Mouse (Mus musculus) limb, embryonic 11.5 days (tissue): ENCODE measurements around the gene Gnaq. TPM values are rescaled to one million over a fixed set of nuclear protein-coding genes. Genes with fewer than 3 reads are reported as not detected.

Experiments
- ATAC-seq: fragments of 200-750 bp; cut with Nextera tagmentation; 2 replicates; pipeline ENCODE4 v1.8.0; 2017; ENCODE audit warnings: low read depth; ENCODE audit not compliant: insufficient number of reproducible peaks, low FRiP score, low TSS enrichment
- DNase-seq: peaks from one replicate; pipeline ENCODE4 v3.0.0-alpha.2; 2015; ENCODE audit warnings: low spot score
- H3K27ac ChIP-seq: fragments of 300-500 bp; sonication (generic); replicated peaks from 2 replicates; pipeline ENCODE4 v1.5.1; 2014; ENCODE audit warnings: low read depth, mild to moderate bottlenecking, low read length
- H3K27me3 ChIP-seq: fragments of 300-500 bp; sonication (generic); 2 replicates; pipeline ENCODE4 v1.6.1; 2014; ENCODE audit warnings: mild to moderate bottlenecking, low read length, mixed read lengths; ENCODE audit not compliant: control insufficient read depth, insufficient read depth
- H3K36me3 ChIP-seq: fragments of 300-500 bp; sonication (generic); 2 replicates; pipeline ENCODE4 v1.6.1; 2014; ENCODE audit warnings: mild to moderate bottlenecking, low read length, moderate library complexity, mixed read lengths; ENCODE audit not compliant: control insufficient read depth, insufficient read depth
- H3K4me1 ChIP-seq: fragments of 300-500 bp; sonication (generic); 2 replicates; pipeline ENCODE4 v1.6.1; 2014; ENCODE audit warnings: low read length, mixed read lengths; ENCODE audit not compliant: control insufficient read depth, insufficient read depth
- H3K4me2 ChIP-seq: fragments of 300-500 bp; sonication (generic); 2 replicates; pipeline ENCODE4 v1.6.1; 2014; ENCODE audit warnings: low read depth, mild to moderate bottlenecking, moderate library complexity; ENCODE audit not compliant: severe bottlenecking
- H3K4me3 ChIP-seq: fragments of 300-500 bp; sonication (generic); 2 replicates; pipeline ENCODE4 v1.5.1; 2014; ENCODE audit warnings: low read depth, low read length
- H3K9ac ChIP-seq: fragments of 300-500 bp; sonication (generic); 2 replicates; pipeline ENCODE4 v1.6.1; 2014; ENCODE audit warnings: mild to moderate bottlenecking, low read length
- H3K9me3 ChIP-seq: fragments of 300-500 bp; sonication (generic); 2 replicates; pipeline ENCODE4 v1.6.1; 2016; ENCODE audit warnings: low read length; ENCODE audit not compliant: control insufficient read depth
- WGBS: fragments of 180-500 bp; shearing (Covaris S2); extraction: QIAGEN DNeasy Blood & Tissue Kit; methylation state at CpG from one replicate; pipeline ENCODE4 v1.1.7; 2014; 5-methylcytosine and 5-hydroxymethylcytosine counted together
- polyA plus RNA-seq: library from polyadenylated mRNA; unstranded; fragments of >200 nt; fragmentation: Nextera tagmentation; extraction: Ambion mirVana; gene quantifications from 2 replicates; pipeline ENCODE4 v1.2.1, GENCODE M21; 2014

The Gnaq gene
- polyA plus RNA-seq, 1 experiment from 2014 or later, result 14.1 TPM

DNA sequence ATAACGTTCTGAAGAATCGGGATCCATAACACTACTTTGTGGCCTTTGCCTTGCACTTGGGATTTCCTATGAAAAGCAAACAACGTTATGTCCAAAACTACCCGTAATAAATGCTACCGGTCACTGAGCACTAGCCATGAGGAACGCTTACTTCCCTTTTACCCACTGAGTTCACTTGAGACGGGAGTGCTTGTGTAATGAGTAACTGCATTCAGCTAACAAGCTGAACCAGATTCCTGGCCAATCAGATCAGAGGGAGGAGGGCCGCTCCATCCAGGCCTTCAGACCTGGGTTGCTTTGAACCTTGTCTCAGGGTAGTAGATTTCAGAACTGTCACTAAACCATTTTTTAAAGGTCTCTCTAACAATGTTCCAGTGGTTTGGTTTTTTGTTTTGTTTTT, 193.3 kb downstream of the Gnaq start:
- Histone ChIP-seq H3K27me3 (no peaks in the 10 kb centered on the region), H3K4me3 (no peak overlapping the region), H3K27ac (no peak overlapping the region), H3K4me2 (no peak overlapping the region), H3K36me3 (no peaks in the 10 kb centered on the region), H3K9ac (no peak overlapping the region), H3K9me3 (no peaks in the 10 kb centered on the region), H3K4me1 (no peaks in the 10 kb centered on the region; the same call in 1 of the 2 replicates)
- 65% methylated on average over 8 of the region's 8 CpGs for WGBS
- DNase-seq (no peak), ATAC-seq (no peak)

- WGBS, result 89% methylated on average over 10 of the region's 10 CpGs
- Histone ChIP-seq H3K27me3 (no peaks in the 10 kb centered on the region), H3K4me1 (no peaks in the 10 kb centered on the region; the same call in 1 of the 2 replicates), H3K27ac (no peak overlapping the region), H3K9ac (no peak overlapping the region), H3K4me2 (no peak overlapping the region), H3K9me3 (no peaks in the 10 kb centered on the region), H3K36me3 (no peaks in the 10 kb centered on the region), H3K4me3 (no peak overlapping the region)
- ATAC-seq, result no peak
- DNase-seq, result no peak
These were observed 194.9 kb downstream of the Gnaq start for GRCm38 (mm10) chr19:16327401-16328073.

DNA sequence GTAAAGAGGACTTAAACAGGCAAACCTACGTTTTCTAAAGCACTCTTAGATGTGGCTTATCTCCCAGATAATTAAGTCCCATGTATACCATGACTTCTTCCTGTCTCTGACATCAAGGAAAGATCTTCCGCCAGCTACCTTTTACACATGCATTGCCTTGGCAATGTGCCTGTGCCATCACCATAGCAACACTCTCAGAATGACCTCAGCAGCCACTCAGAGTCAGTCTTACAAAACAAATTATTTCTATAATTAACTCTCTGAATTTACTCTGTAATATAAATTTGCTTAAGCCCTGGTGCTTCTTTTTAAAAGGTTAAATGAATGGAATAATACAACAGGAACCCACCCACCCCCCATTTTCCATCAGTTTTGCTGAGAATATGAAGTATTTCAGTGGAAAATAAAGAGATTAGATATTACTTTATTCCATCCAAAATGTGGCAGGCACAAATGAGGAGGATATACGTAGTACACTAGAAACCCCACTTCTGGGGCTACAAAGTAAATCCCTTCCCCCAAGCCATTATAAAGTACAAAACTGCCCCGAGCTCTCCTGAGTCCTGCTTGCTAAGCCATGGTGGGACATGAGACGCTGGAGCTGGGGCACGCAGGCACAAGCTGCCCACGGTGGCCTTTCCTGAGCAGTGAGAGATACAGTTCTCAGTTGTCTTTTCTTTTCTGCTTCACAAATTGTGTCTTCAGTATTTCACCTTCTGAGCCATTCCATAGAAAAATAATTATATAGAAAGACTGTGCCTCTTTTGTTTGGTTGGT, 195.6 kb downstream of the Gnaq start:
- H3K9ac ChIP-seq, result no peak overlapping the region
- ATAC-seq (no peak), DNase-seq (no peak)
- no peak overlapping the region for H3K4me3 ChIP-seq
- no peaks in the 10 kb centered on the region for H3K36me3 ChIP-seq
- H3K27ac ChIP-seq, result no peak overlapping the region
- no peaks in the 10 kb centered on the region for H3K27me3 ChIP-seq
- WGBS, result 72% methylated on average over 7 of the region's 7 CpGs
- no peaks in the 10 kb centered on the region; the same call in 1 of the 2 replicates for H3K4me1 ChIP-seq
- H3K4me2 ChIP-seq, result no peak overlapping the region
- H3K9me3 ChIP-seq, result no peaks in the 10 kb centered on the region

DNA sequence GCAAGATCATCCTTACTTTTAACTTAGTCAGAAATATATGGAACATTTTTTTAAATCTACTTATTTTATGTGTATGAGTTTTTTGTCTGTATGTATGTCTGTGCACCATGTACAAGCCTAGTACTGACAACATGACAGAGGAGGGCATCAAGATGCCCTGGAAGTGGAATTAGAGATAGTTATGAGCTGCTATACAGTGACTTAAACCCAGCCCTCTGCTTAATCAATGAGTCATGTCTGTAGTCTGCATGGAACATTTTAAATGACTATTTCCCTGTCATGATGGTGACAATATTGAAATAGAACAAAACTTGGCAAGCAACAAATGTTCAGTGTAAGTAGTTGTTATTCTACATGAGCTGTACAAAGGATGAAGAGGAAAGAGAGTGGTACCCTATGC, 196.4 kb downstream of the Gnaq start:
- Histone ChIP-seq H3K4me3 (no peak overlapping the region), H3K27me3 (no peaks in the 10 kb centered on the region), H3K4me2 (no peak overlapping the region), H3K36me3 (no peaks in the 10 kb centered on the region; the same call in 1 of the 2 replicates), H3K4me1 (no peaks in the 10 kb centered on the region; the same call in 1 of the 2 replicates), H3K27ac (no peak overlapping the region), H3K9ac (no peak overlapping the region), H3K9me3 (no peaks in the 10 kb centered on the region)
- no peak for ATAC-seq
- DNase-seq, result no peak

DNA sequence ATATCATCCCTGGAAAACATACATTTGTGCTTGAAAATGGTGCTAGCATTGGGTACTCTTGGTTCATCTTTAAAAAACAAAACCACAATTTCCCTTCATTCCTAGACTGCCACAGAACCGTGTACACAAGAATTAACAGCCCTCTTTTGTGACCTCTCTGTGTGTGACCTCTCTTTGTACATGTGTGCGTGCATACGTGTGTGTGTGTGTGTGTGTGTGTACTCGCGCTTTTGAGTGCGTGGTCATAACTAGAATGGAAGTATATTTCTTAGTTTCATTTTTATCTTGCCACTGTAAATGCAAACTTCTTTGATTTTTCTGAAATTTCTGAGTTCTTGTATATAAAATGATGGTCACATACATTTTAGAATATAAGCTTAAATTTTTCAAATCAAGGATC, 197.0 kb downstream of the Gnaq start:
- 93% methylated on average over 6 of the region's 6 CpGs for WGBS
- no peaks in the 10 kb centered on the region; the same call in 1 of the 2 replicates for H3K4me1 ChIP-seq
- DNase-seq (no peak), ATAC-seq (no peak)
- H3K9me3 ChIP-seq, result no peaks in the 10 kb centered on the region
- H3K4me2 ChIP-seq, result no peak overlapping the region
- no peaks in the 10 kb centered on the region for H3K27me3 ChIP-seq
- no peak overlapping the region for H3K27ac ChIP-seq
- no peaks in the 10 kb centered on the region; the same call in 1 of the 2 replicates for H3K36me3 ChIP-seq
- H3K4me3 ChIP-seq, result no peak overlapping the region
- no peak overlapping the region for H3K9ac ChIP-seq

GRCm38 (mm10) chr19:16330161-16330560, 197.5 kb downstream of the Gnaq start:
- Histone ChIP-seq H3K27ac (no peak overlapping the region), H3K36me3 (no peaks in the 10 kb centered on the region; the same call in 1 of the 2 replicates), H3K4me1 (no peaks in the 10 kb centered on the region; the same call in 1 of the 2 replicates), H3K4me2 (no peak overlapping the region), H3K9ac (no peak overlapping the region), H3K4me3 (no peak overlapping the region), H3K27me3 (no peaks in the 10 kb centered on the region), H3K9me3 (no peaks in the 10 kb centered on the region)
- 77% methylated on average over 7 of the region's 7 CpGs for WGBS
- DNase-seq, result no peak
- ATAC-seq, result no peak

GRCm38 (mm10) chr19:16331047-16331446, 198.4 kb downstream of the Gnaq start:
- H3K27ac ChIP-seq, result no peak overlapping the region
- WGBS, result 93% methylated on average over 6 of the region's 6 CpGs
- no peaks in the 10 kb centered on the region; the same call in 1 of the 2 replicates for H3K36me3 ChIP-seq
- H3K27me3 ChIP-seq, result no peaks in the 10 kb centered on the region
- no peak for ATAC-seq
- H3K4me3 ChIP-seq, result no peak overlapping the region
- no peaks in the 10 kb centered on the region for H3K9me3 ChIP-seq
- no peak overlapping the region for H3K4me2 ChIP-seq
- no peak overlapping the region for H3K9ac ChIP-seq
- H3K4me1 ChIP-seq, result no peaks in the 10 kb centered on the region; the same call in 1 of the 2 replicates
- DNase-seq, result no peak

DNA sequence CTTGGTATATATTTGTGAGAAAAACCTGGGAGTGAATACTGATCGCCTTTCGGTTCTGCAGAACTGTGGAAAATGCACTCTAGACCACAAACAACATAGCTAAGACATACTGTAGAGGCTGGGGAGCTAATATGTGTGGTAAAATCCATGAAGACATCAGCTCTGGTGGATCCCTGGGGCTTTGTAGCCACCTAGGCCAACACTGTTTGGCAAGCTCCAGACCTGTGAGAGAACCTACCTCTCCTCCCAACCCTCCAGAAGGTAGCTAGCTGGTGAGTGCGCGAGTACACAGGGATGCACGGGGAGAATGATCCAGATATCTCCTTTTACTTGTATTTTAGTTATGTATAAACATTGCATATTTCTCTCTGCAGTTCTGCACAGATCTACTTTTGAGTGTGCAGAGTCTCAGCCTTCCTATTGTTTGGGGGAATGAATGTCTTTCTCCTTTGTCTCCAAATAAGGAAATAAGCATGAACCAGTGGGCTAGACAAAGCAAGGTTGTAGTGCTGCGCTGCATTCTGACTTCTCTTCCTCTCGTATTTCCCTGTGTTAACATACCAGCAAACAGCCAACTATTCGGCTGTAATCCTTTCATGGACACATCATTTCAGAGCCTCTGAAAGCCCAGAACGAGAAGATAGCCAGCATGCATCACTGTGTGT, 205.4 kb downstream of the Gnaq start:
- no peaks in the 10 kb centered on the region for H3K9me3 ChIP-seq
- no peaks in the 10 kb centered on the region for H3K27me3 ChIP-seq
- no peaks in the 10 kb centered on the region; the same call in 1 of the 2 replicates for H3K36me3 ChIP-seq
- no peak overlapping the region for H3K4me3 ChIP-seq
- DNase-seq (no peak), ATAC-seq (no peak)
- WGBS, result 93% methylated on average over 9 of the region's 9 CpGs
- no peaks in the 10 kb centered on the region for H3K4me1 ChIP-seq
- no peak overlapping the region for H3K9ac ChIP-seq
- H3K4me2 ChIP-seq, result no peak overlapping the region
- H3K27ac ChIP-seq, result no peak overlapping the region
